Mouse (Mus musculus): Measurements from ENCODE around the gene B9d2. TPM values are rescaled to one million over a fixed set of nuclear protein-coding genes. Genes with fewer than 3 reads are reported as not detected.

Gene B9d2
- polyA plus RNA-seq, 1 experiment from 2014 or later, result 31.7 TPM

GRCm38 (mm10) chr7:25702350-25702749, 21.8 kb downstream of the B9d2 start:
- 98% methylated on average over 2 of the region's 2 CpGs for WGBS
- no peak overlapping the region for H3K27ac ChIP-seq (replicated peaks; ENCODE audit: low read depth, low read length)

GRCm38 (mm10) chr7:25703793-25704494, 23.4 kb downstream of the B9d2 start:
- peaks cover 14% of the 10 kb centered on the region for H3K4me1 ChIP-seq (ENCODE audit: control insufficient read depth, insufficient read depth, low read length)
- no peak overlapping the region for H3K4me2 ChIP-seq (ENCODE audit: low read depth, severe bottlenecking)
- H3K27ac ChIP-seq (replicated peaks; ENCODE audit: low read depth, low read length), result no peak overlapping the region
- ATAC-seq (ENCODE audit: insufficient number of reproducible peaks, low FRiP score, low TSS enrichment, low read depth), result no peak
- no peaks in the 10 kb centered on the region for H3K36me3 ChIP-seq (ENCODE audit: control insufficient read depth, insufficient read depth, low read length)
- no peak overlapping the region for H3K9ac ChIP-seq (ENCODE audit: low read length)
- 33% methylated on average over 10 of the region's 10 CpGs for WGBS
- 0 out of 2 replicates have a peak, but pooled peaks cover 3% of the 10 kb centered on the region for H3K9me3 ChIP-seq (ENCODE audit: control insufficient read depth, low read length)
- H3K27me3 ChIP-seq (ENCODE audit: control insufficient read depth, insufficient read depth, low read length), result no peaks in the 10 kb centered on the region
- no peak for DNase-seq (ENCODE audit: low spot score)
- H3K4me3 ChIP-seq (ENCODE audit: low read depth, low read length), result no peak overlapping the region

More at GRCm38 (mm10) chr7:25702350-25702749, 21.8 kb downstream of the B9d2 start:
- no peak for ATAC-seq (ENCODE audit: insufficient number of reproducible peaks, low FRiP score, low TSS enrichment, low read depth)
- H3K36me3 ChIP-seq (ENCODE audit: control insufficient read depth, insufficient read depth, low read length), result no peaks in the 10 kb centered on the region
- no peak overlapping the region for H3K4me3 ChIP-seq (ENCODE audit: low read depth, low read length)
- peaks cover 3% of the 10 kb centered on the region for H3K4me1 ChIP-seq (ENCODE audit: control insufficient read depth, insufficient read depth, low read length)
- 0 out of 2 replicates have a peak, but pooled peaks cover 3% of the 10 kb centered on the region for H3K9me3 ChIP-seq (ENCODE audit: control insufficient read depth, low read length)
- DNase-seq (ENCODE audit: low spot score), result no peak
- no peaks in the 10 kb centered on the region for H3K27me3 ChIP-seq (ENCODE audit: control insufficient read depth, insufficient read depth, low read length)
- no peak overlapping the region for H3K4me2 ChIP-seq (ENCODE audit: low read depth, severe bottlenecking)
- no peak overlapping the region for H3K9ac ChIP-seq (ENCODE audit: low read length)

- Histone ChIP-seq H3K36me3 (ENCODE audit: control insufficient read depth, insufficient read depth, low read length) (no peaks in the 10 kb centered on the region), H3K27me3 (ENCODE audit: control insufficient read depth, insufficient read depth, low read length) (no peaks in the 10 kb centered on the region), H3K27ac (replicated peaks; ENCODE audit: low read depth, low read length) (no peak overlapping the region), H3K4me1 (ENCODE audit: control insufficient read depth, insufficient read depth, low read length) (peaks cover 15% of the 10 kb centered on the region), H3K9ac (ENCODE audit: low read length) (no peak overlapping the region), H3K4me3 (ENCODE audit: low read depth, low read length) (peak overlapping the region; percentile 24), H3K9me3 (ENCODE audit: control insufficient read depth, low read length) (0 out of 2 replicates have a peak, but pooled peaks cover 3% of the 10 kb centered on the region), H3K4me2 (ENCODE audit: low read depth, severe bottlenecking) (peak overlapping the region; percentile 50)
- DNase-seq (ENCODE audit: low spot score) (peak; percentile 48), ATAC-seq (ENCODE audit: insufficient number of reproducible peaks, low FRiP score, low TSS enrichment, low read depth) (no peak)
- WGBS, result 3% methylated on average over 32 of the region's 37 CpGs
Measured at GRCm38 (mm10) chr7:25704716-25705364, 24.3 kb downstream of the B9d2 start.

GRCm38 (mm10) chr7:25705801-25706251, 25.2 kb downstream of the B9d2 start:
- no peaks in the 10 kb centered on the region for H3K27me3 ChIP-seq (ENCODE audit: control insufficient read depth, insufficient read depth, low read length)
- 0 out of 2 replicates have a peak, but pooled peaks cover 3% of the 10 kb centered on the region for H3K9me3 ChIP-seq (ENCODE audit: control insufficient read depth, low read length)
- ATAC-seq (ENCODE audit: insufficient number of reproducible peaks, low FRiP score, low TSS enrichment, low read depth) (no peak), DNase-seq (ENCODE audit: low spot score) (no peak)
- H3K9ac ChIP-seq (ENCODE audit: low read length), result no peak overlapping the region
- H3K27ac ChIP-seq (replicated peaks; ENCODE audit: low read depth, low read length), result no peak overlapping the region
- no peaks in the 10 kb centered on the region for H3K36me3 ChIP-seq (ENCODE audit: control insufficient read depth, insufficient read depth, low read length)
- WGBS, result 72% methylated on average over 6 of the region's 6 CpGs
- H3K4me3 ChIP-seq (ENCODE audit: low read depth, low read length), result no peak overlapping the region
- peaks cover 25% of the 10 kb centered on the region for H3K4me1 ChIP-seq (ENCODE audit: control insufficient read depth, insufficient read depth, low read length)
- no peak overlapping the region for H3K4me2 ChIP-seq (ENCODE audit: low read depth, severe bottlenecking)

- H3K27me3 ChIP-seq (ENCODE audit: control insufficient read depth, insufficient read depth, low read length), result no peaks in the 10 kb centered on the region
- H3K4me3 ChIP-seq (ENCODE audit: low read depth, low read length), result no peak overlapping the region
- H3K9ac ChIP-seq (ENCODE audit: low read length), result no peak overlapping the region
- ATAC-seq (ENCODE audit: insufficient number of reproducible peaks, low FRiP score, low TSS enrichment, low read depth) (no peak), DNase-seq (ENCODE audit: low spot score) (no peak)
- peaks cover 33% of the 10 kb centered on the region for H3K4me1 ChIP-seq (ENCODE audit: control insufficient read depth, insufficient read depth, low read length)
- H3K27ac ChIP-seq (replicated peaks; ENCODE audit: low read depth, low read length), result no peak overlapping the region
- H3K4me2 ChIP-seq (ENCODE audit: low read depth, severe bottlenecking), result no peak overlapping the region
- no peaks in the 10 kb centered on the region for H3K36me3 ChIP-seq (ENCODE audit: control insufficient read depth, insufficient read depth, low read length)
- H3K9me3 ChIP-seq (ENCODE audit: control insufficient read depth, low read length), result 0 out of 2 replicates have a peak, but pooled peaks cover 3% of the 10 kb centered on the region
- WGBS, result 59% methylated on average over 7 of the region's 7 CpGs
Measured at GRCm38 (mm10) chr7:25706578-25707170, 26.1 kb downstream of the B9d2 start.

- H3K9ac ChIP-seq (ENCODE audit: low read length), result peak overlapping the region; percentile 40; the same call in 1 of the 2 replicates
- H3K4me1 ChIP-seq (ENCODE audit: control insufficient read depth, insufficient read depth, low read length), result peaks cover 43% of the 10 kb centered on the region
- ATAC-seq (ENCODE audit: insufficient number of reproducible peaks, low FRiP score, low TSS enrichment, low read depth) (no peak), DNase-seq (ENCODE audit: low spot score) (no peak)
- no peaks in the 10 kb centered on the region for H3K9me3 ChIP-seq (ENCODE audit: control insufficient read depth, low read length)
- 63% methylated on average over 15 of the region's 15 CpGs for WGBS
- no peaks in the 10 kb centered on the region for H3K27me3 ChIP-seq (ENCODE audit: control insufficient read depth, insufficient read depth, low read length)
- H3K4me3 ChIP-seq (ENCODE audit: low read depth, low read length), result no peak overlapping the region
- no peak overlapping the region for H3K4me2 ChIP-seq (ENCODE audit: low read depth, severe bottlenecking)
- no peaks in the 10 kb centered on the region; the same call in 1 of the 2 replicates for H3K36me3 ChIP-seq (ENCODE audit: control insufficient read depth, insufficient read depth, low read length)
- H3K27ac ChIP-seq (replicated peaks; ENCODE audit: low read depth, low read length), result no peak overlapping the region; the same call in 1 of the 2 replicates
Measured at GRCm38 (mm10) chr7:25707581-25708292, 27.2 kb downstream of the B9d2 start.

- peaks cover 40% of the 10 kb centered on the region for H3K4me1 ChIP-seq (ENCODE audit: control insufficient read depth, insufficient read depth, low read length)
- no peak overlapping the region for H3K4me3 ChIP-seq (ENCODE audit: low read depth, low read length)
- peak overlapping the region; percentile 28 for H3K4me2 ChIP-seq (ENCODE audit: low read depth, severe bottlenecking)
- peaks cover 9% of the 10 kb centered on the region for H3K36me3 ChIP-seq (ENCODE audit: control insufficient read depth, insufficient read depth, low read length)
- ATAC-seq (ENCODE audit: insufficient number of reproducible peaks, low FRiP score, low TSS enrichment, low read depth) (no peak), DNase-seq (ENCODE audit: low spot score) (peak; percentile 37)
- H3K27ac ChIP-seq (replicated peaks; ENCODE audit: low read depth, low read length), result 0 out of 2 replicates have a peak overlapping the region, but pooled peaks have one; percentile 12
- peak overlapping the region; percentile 43 for H3K9ac ChIP-seq (ENCODE audit: low read length)
- H3K9me3 ChIP-seq (ENCODE audit: control insufficient read depth, low read length), result no peaks in the 10 kb centered on the region
- no peaks in the 10 kb centered on the region for H3K27me3 ChIP-seq (ENCODE audit: control insufficient read depth, insufficient read depth, low read length)
- 19% methylated on average over 12 of the region's 12 CpGs for WGBS
Measured at GRCm38 (mm10) chr7:25709961-25710360, 29.4 kb downstream of the B9d2 start.
